Mouse (Mus musculus) lung, postnatal 36 days (tissue): ENCODE results near the gene Ppp1cc.
A peak's percentile ranks its signal among the peaks of the same experiment; 100 is the strongest.
"Not testable (repeated sequence)": the region's sequence is repeated elsewhere in the genome, so short reads cannot be mapped to it uniquely, and the experiment has no call there.

Experiments
- DNase-seq: peaks from one replicate; pipeline ENCODE4 v3.0.0; 2022; ENCODE audit warnings: mixed read lengths

Ppp1cc gene

GRCm38 (mm10) chr5:122166636-122167161 lies 8.6 kb downstream of the Ppp1cc start:
- no peak for DNase-seq

DNA sequence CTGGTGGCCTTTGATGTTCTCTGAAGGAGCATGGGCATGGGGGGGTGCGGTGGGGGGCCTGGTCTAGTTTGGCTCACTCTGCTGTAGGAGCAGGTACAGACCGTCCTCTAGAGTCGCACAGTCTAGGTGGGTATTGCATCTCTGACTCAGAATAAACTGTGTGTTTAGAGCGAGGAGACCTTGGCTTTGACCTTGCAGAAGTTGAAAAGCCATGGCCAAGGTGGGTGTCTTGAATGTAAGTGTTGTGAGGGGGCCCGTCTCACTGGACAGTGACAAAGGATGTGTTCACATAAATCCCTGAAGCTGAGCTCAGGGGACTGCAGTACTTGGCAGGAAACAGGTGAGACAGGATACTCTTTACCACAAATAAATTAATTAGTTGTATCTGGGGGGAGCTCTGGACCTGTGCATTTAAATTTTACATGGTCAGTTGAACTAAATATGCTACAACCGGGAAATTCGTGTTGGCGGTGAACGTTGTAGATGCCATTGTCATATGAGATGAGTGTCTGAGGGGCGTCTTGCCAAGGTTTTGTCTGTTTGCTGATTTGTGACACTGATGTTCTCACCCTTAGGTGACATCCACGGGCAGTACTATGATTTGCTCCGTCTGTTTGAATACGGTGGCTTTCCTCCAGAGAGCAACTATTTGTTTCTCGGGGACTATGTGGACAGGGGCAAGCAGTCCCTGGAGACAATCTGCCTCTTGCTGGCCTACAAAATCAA lies 10.4 kb downstream of the Ppp1cc start:
- no peak for DNase-seq

GRCm38 (mm10) chr5:122171058-122171457 lies 13.0 kb downstream of the Ppp1cc start:
- DNase-seq, result no peak

DNA sequence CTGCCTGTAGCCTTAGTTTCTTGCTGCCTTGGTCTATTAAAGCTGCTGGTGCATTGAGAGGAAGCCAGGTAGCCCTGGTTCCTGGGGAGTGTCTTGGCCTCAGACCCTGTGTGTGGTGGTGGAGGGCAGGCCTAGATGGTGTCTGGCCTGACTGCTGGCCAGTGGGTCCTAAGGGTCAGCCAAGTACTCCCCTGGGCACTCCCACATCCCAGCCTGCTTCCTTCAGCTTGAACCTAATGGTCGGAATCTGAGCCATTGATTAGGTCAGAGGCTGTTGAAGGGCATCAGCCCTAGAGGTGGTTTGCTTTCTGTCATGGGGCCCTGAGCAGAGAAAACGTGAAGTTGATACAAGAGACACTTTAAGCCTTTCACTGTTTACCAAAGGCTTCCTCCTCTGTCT lies 17.3 kb downstream of the Ppp1cc start:
- no peak for DNase-seq

GRCm38 (mm10) chr5:122175961-122176360 lies 17.9 kb downstream of the Ppp1cc start:
- DNase-seq, result no peak

DNA sequence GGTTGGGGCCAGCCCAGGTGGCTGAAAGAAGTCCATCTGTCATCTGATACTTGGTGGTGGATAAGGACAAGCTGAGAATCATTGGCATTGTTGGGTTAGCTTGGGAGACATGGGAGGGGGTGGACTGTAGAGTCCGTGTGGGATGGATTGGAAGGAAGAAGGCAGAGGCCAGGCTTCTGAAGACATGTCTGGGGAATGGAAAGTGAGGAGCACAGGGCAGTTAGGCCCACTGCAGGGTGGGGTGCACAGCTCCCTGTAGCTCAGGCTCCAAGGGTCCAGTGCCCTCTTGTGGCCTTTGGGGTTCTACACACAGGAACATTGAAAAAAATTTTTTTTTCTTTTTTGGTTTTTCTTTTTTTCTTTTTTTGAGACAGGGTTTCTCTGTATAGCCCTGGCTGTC lies 18.3 kb downstream of the Ppp1cc start:
- DNase-seq, result peak; percentile 74

DNA sequence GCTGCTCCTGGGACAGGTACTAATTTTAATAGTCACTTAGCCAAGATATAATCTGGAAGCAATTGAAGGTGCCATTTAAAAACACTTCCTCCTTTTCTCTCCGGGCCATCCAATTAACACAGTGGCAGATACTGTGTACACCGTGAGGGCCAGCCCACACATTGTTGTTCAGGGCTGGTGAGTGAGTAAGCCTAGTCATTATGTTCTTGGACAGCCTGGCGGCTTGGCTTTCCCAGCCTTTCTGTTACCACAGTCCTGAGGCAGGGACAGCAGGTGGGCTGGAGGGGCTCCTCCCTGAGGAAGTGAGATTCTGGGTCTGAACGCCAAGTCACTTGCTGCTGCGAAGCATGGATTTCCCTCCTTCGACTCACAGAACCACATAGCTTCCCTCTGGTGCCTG lies 21.6 kb downstream of the Ppp1cc start:
- DNase-seq, result no peak

- DNase-seq, result no peak
Measured at GRCm38 (mm10) chr5:122184283-122184806, 26.3 kb downstream of the Ppp1cc start.

DNA sequence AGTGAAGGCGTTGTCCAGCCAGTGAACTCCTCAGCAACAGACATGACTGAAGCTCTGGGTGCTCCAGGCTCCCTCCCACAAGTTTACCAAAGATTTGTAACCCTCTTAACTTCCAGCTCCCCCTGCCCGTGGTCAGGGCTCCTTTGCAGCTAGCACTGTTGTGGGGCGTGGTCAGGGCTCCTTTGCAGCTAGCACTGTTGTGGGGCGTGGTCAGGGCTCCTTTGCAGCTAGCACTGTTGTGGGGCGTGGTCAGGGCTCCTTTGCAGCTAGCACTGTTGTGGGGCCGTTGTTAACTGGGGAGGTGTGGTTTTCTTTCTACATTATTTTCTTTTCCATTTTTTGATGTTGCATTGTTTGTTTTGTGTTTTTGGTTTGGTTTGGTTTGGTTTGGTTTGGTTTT lies 26.8 kb downstream of the Ppp1cc start:
- not testable (repeated sequence) for DNase-seq

GRCm38 (mm10) chr5:122189115-122189514 lies 31.0 kb downstream of the Ppp1cc start:
- DNase-seq, result no peak

DNA sequence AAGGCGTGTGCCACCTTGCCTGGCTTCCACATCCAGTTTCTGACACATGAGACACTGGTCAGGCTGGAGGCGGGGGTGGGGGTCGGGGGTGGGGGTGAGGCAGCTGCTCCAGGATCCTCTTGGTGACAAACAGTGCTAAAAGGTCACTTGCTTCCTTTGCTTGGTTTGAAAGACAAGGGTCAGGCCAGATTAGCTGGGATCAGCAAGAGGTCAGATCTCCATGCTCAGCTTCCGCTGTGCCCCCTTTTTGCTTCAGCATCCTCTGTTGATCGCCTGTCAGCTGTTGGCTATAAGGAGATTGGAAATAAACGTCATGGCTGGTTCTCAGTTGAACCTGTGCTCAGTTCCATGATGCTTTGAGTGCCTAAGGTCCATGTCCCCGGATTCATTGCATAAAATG lies 32.4 kb downstream of the Ppp1cc start:
- DNase-seq, result no peak

DNA sequence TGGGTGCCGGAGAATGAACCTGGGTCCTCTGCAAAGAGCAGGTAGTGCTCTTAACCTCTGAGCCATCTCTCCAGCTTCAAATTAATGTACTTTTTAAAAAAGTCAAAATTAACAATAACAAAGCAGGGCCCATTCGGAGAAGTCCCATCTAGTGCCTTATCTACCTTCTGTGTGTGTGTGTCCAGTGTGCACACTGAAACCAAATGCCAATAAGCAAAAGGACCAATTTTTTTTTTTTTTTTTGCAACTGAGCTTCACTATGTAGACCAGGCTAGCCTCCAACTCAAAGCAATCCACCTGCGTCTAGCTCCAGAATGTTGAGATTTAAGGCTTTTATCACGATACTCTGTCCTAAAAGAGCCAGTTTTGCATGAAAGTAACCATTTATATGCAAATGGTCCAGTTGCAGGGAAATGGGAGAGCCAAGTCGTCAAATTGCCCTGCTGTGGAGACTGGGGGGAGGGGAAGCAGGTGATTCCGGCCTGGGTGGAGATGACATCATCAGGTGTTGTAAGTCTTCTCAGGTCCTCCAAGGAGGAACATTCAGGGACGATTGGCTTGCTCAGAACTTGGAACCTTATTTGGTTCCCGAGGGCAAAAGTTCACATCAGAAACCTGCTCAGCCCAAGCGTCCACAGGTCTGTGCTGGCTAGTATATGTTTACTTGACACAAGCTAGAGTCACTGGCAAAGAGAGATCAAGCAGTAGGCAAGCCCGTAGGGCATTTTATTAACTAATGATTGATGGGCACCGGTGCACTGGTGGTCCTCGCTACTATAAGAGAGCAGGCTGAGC lies 33.4 kb downstream of the Ppp1cc start:
- DNase-seq, result no peak

- no peak for DNase-seq
Measured at GRCm38 (mm10) chr5:122192347-122192746, 34.3 kb downstream of the Ppp1cc start.

GRCm38 (mm10) chr5:122200872-122201271 lies 42.8 kb downstream of the Ppp1cc start:
- no peak for DNase-seq

- DNase-seq, result no peak
Measured at GRCm38 (mm10) chr5:122201904-122202303, 43.8 kb downstream of the Ppp1cc start.

DNA sequence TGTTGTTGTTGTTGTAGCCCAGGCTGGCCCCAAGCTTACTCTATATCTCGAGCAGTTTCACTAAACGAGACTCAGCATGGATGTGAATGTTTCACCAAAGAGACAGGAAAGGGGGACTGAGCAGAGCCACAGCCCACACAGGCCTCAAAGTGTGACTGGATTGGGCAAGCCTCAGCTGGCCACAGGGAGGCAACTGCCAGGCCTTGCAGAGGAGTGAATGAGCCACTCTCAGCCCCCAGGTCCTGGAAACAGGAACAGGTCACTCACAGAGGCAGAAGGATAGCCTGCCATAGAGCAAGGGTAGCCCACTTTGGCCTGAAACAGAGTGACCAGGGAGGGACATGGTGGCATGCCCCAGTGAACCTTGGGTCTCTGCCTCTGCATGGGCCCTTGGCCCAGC lies 46.1 kb downstream of the Ppp1cc start:
- DNase-seq, result no peak

DNA sequence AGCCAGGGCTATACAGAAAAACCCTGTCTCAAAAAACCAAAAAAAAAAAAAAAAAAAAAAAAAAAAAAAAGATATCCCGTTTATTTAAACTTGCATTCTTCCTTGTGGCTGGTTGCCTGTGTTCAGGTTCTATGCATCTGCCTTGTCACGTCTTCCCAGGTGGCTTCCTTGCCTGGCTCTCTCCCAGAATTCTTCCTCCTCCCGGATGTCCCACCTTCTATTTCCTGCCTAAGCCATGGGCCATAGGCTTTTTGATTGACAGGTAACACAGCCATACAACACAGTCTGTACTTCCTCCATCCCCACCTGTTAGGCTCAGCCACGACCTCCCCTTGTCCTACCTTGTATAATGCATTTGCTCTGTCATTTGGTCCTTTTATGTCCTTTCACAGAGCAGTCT lies 48.4 kb downstream of the Ppp1cc start, which contains the start of gene Hvcn1:
Gene Hvcn1 (plus strand): TSS at position 330 of the 400 bp plus-strand sequence.
- no peak for DNase-seq

DNA sequence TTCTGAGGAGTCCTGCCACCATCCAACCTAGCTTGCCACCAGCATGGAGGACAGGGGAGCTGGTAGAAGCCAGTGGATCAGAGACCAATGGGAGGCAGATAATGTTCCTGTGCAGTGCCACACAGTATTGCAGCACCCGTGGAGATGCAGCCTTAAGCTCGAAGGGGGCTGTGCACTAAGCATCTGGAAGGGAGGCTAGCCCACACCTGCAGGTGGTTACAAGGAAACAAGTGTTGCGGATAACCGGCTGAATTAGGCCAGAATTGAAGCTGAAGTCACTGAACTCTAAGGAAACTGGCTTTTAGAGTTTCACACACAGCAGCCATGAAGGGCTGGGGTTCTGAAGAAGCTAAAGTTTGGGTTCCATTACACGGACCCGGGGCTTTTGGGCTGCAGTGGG lies 50.8 kb downstream of the Ppp1cc start:
- DNase-seq, result no peak

DNA sequence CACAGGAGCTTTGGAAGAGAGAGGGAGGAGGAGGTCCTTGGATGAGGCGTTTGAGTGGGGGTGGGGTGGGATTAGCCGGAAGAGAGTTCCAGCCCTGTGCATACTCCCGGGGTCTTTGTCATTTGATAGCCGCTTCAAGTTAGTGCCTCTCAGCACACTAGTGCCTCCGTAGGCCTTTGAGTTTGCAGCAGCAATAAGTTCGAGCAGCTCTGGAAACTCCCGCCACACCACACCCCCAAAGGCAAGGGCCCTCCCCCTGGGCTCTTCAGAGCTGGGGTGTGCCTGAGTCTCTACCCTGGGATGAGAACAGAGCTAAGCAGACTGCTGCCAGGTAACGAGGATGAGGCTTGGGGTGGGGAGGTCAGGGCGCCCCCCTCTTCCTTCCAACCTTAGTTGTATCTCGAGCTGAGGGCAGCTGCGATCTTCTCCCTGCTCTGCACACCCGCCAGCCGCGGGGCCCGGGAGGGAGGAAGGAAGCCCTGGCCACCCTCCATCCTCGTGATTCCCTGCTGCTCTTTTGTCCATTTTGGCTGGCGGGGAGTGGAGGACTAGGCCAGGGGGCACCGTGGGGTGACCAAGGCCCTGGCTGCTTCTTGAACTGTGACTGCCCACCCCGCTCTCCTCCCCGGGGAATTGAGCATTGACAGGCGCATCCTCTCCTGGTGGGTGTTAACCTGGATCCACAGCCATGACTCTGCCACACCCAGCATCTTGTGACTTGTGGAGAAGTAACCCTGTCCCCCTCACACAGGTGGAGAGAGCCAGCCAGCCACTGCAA lies 51.7 kb downstream of the Ppp1cc start:
- peak; percentile 67 for DNase-seq

GRCm38 (mm10) chr5:122210890-122211289 lies 52.8 kb downstream of the Ppp1cc start:
- DNase-seq, result peak; percentile 53

GRCm38 (mm10) chr5:122212125-122212524 lies 54.0 kb downstream of the Ppp1cc start:
- no peak for DNase-seq

DNA sequence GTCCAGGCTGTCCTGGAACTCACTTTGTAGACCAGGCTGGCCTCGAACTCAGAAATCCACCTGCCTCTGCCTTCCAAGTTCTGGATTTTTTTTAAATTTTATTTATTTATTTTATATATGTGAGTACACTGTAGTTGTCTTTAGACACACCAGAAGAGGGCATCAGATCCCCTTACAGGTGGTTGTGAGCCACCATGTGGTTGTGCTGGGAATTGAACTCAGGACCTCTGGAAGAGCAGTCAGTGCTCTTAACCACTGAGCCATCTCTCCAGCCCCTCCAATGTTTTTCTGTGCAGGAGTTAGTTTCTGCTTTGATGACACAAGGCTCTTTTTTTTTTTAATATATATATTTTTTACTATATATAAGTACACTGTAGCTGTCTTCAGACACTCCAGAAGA lies 54.7 kb downstream of the Ppp1cc start:
- not testable (repeated sequence) for DNase-seq

DNA sequence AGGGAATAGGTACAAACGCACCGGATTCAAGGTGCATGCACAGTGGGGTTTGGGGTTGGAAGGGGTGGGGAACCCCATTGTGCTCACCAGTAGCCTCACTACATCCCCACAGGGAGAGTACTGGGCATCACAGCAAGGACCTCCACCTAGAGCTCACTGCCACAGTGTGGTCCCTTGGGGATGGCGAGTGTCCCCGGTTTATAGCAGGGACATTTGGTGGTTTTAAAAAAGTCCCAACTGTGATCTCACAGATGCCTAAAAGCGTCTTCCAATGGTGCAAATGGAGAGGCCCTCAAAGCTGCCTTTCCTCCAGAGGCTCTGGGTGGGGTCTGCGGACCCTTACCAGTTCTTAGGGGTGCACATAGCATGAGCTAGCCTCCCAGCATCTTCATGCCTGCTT lies 55.8 kb downstream of the Ppp1cc start:
- no peak for DNase-seq
